Mouse (Mus musculus): Measurements from ENCODE around the gene Cct5. TPM values are rescaled to one million over a fixed set of nuclear protein-coding genes. Genes with fewer than 3 reads are reported as not detected.

Cct5 gene
- polyA plus RNA-seq (2015; fragmentation: Nextera tagmentation; extraction: Ambion mirVana) = 473 and 502 TPM in 2 replicates

- H3K27me3 ChIP-seq (replicated peaks) = no peaks in the 10 kb centered on the region
- H3K36me3 ChIP-seq = peaks cover 7% of the 10 kb centered on the region; the same call in 1 of the 2 replicates
- peak within 1 kb of the TSS; percentile 93 for H3K4me2 ChIP-seq
- ATAC-seq (ENCODE audit: low FRiP score) = peak; percentile 93
- under 1% methylated on average over 63 of the region's 63 CpGs for WGBS
- H3K4me1 ChIP-seq = peaks cover 39% of the 10 kb centered on the region
- peak within 1 kb of the TSS; percentile 78 for H3K4me3 ChIP-seq (replicated peaks)
- peak within 1 kb of the TSS; percentile 73 for H3K9ac ChIP-seq (replicated peaks)
- H3K27ac ChIP-seq (replicated peaks) = peak within 1 kb of the TSS; percentile 92
- no peaks in the 10 kb centered on the region for H3K9me3 ChIP-seq (replicated peaks)
These were observed at the start of gene Cct5, which contains the start of gene Fam173b for GRCm38 (mm10) chr15:31601646-31602374. Cct5 (minus strand) TSS chr15:31601804. Fam173b (plus strand) TSS chr15:31601852.

DNA sequence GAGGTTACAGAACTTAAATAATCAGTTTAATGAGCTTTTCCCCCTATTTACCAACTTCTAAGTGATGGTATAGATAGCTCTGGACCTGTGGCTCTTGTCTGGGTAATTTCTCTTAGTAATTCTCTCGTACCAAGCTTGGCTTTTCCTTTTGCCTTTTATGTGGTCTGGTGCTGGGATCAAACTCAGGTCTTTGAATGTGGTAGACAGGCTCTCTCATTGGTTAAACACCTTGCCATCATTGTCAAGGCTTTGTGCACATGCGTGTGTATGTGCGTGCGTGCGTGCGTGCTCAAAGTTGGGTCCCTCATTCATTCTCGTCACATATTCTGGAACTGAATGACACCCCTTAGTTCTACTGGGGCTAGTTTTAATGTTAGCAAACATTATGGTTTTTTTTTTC is 49.2 kb upstream of the Cct5 start:
- no peaks in the 10 kb centered on the region for H3K4me1 ChIP-seq
- no peak overlapping the region for H3K4me2 ChIP-seq
- H3K9me3 ChIP-seq (replicated peaks) = no peaks in the 10 kb centered on the region
- ATAC-seq (ENCODE audit: low FRiP score) = no peak
- H3K9ac ChIP-seq (replicated peaks) = no peak overlapping the region
- no peak overlapping the region for H3K27ac ChIP-seq (replicated peaks)
- H3K4me3 ChIP-seq (replicated peaks) = no peak overlapping the region
- no peaks in the 10 kb centered on the region for H3K27me3 ChIP-seq (replicated peaks)
- no peaks in the 10 kb centered on the region for H3K36me3 ChIP-seq
- 91% methylated on average over 7 of the region's 7 CpGs for WGBS

GRCm38 (mm10) chr15:31649691-31650090 is 48.1 kb upstream of the Cct5 start:
- Histone ChIP-seq H3K4me2 (no peak overlapping the region), H3K36me3 (no peaks in the 10 kb centered on the region), H3K9ac (replicated peaks) (no peak overlapping the region), H3K4me3 (replicated peaks) (no peak overlapping the region), H3K9me3 (replicated peaks) (no peaks in the 10 kb centered on the region), H3K27me3 (replicated peaks) (no peaks in the 10 kb centered on the region), H3K4me1 (no peaks in the 10 kb centered on the region), H3K27ac (replicated peaks) (no peak overlapping the region)
- 90% methylated on average over 12 of the region's 12 CpGs for WGBS
- no peak for ATAC-seq (ENCODE audit: low FRiP score)

DNA sequence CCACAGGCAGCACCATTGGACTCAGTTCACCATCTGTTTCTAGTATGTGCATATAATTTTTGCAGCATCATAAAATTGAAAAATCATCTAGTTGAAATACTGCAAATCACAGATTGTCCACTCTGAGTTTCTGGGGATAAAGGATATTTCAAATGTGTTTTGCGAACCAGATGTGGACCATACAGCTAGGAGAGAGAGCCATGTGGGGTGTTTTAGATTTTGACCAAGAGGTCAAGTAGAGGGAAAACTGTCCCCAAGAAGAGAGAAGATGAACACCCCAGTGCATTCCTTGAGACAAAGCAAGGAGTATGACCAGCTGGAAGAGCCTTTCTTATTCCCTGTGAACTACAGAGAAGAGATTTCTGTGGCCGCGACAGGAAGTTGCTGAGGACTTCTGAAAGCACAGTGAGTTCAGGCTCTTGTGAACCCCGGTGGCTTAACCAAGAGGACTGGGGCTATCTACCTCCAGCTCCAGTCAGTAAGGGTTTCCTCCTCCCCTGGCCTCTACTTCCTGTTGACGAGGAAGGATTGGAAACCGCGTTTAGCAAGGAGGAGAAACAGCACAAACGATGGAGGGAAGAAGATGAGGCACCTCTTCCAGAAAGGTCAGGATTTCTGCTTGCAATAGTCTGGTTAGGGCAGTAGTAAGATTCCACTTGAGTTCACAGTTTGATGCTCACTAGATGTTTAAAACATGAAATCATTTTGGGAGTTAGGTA is 46.4 kb upstream of the Cct5 start:
- H3K4me2 ChIP-seq = no peak overlapping the region
- no peak for ATAC-seq (ENCODE audit: low FRiP score)
- H3K9ac ChIP-seq (replicated peaks) = no peak overlapping the region
- no peak overlapping the region for H3K27ac ChIP-seq (replicated peaks)
- H3K36me3 ChIP-seq = no peaks in the 10 kb centered on the region
- H3K4me3 ChIP-seq (replicated peaks) = no peak overlapping the region
- no peaks in the 10 kb centered on the region for H3K9me3 ChIP-seq (replicated peaks)
- no peaks in the 10 kb centered on the region for H3K4me1 ChIP-seq
- 87% methylated on average over 8 of the region's 8 CpGs for WGBS
- H3K27me3 ChIP-seq (replicated peaks) = no peaks in the 10 kb centered on the region

DNA sequence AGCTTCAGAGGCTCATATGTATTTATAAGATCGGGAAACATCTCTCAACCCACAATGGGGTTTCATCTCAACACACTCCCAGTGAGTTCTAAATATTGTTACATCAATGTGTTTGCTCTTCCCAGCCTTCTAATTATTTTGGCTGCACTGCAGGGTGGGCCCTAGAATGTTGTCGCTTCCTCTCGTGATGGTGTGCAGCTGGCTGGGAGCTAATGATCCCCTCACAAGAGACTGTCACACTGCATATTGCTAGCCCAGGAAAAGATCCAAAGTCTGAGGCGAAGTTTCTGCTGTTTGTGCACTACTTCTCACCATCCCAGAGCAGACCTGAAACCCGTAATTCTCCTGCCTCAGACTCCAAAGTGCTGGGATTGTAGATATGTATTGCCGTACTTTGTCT is 45.6 kb upstream of the Cct5 start:
- Histone ChIP-seq H3K9ac (replicated peaks) (no peak overlapping the region), H3K27ac (replicated peaks) (no peak overlapping the region), H3K4me1 (no peaks in the 10 kb centered on the region), H3K4me2 (no peak overlapping the region), H3K36me3 (no peaks in the 10 kb centered on the region), H3K4me3 (replicated peaks) (no peak overlapping the region), H3K27me3 (replicated peaks) (no peaks in the 10 kb centered on the region), H3K9me3 (replicated peaks) (no peaks in the 10 kb centered on the region)
- 82% methylated on average over 6 of the region's 6 CpGs for WGBS
- ATAC-seq (ENCODE audit: low FRiP score) = no peak

DNA sequence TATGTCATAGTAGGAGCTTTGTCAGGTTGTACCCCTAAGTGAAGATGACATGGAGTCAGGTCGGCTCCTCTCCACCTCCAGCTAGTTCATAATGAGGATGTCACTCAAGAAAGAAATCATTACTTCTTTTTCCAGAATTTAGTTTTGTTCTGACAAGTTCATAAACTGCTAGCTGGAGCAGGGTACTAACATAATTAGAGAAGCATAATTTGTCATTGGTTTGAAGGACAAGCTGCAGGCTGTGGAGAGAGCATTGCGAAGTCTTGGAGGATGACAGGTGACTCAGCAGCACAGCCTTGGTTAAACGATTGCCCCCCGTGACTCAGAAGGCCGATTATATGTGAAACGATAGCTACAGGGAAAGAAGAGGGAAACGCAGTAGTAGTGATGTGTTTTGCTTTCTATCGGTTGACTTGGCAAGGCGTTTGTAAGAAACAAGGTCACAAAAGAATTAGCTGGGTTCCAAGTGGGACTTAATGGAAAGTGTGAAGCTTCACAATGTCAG is 34.5 kb upstream of the Cct5 start:
- Histone ChIP-seq H3K27ac (replicated peaks) (no peak overlapping the region), H3K36me3 (no peaks in the 10 kb centered on the region), H3K9ac (replicated peaks) (no peak overlapping the region), H3K4me2 (no peak overlapping the region), H3K4me3 (replicated peaks) (no peak overlapping the region), H3K9me3 (replicated peaks) (no peaks in the 10 kb centered on the region), H3K4me1 (peaks cover 3% of the 10 kb centered on the region; the same call in 1 of the 2 replicates), H3K27me3 (replicated peaks) (no peaks in the 10 kb centered on the region)
- 91% methylated on average over 9 of the region's 9 CpGs for WGBS
- no peak for ATAC-seq (ENCODE audit: low FRiP score)

GRCm38 (mm10) chr15:31634582-31634981 is 33.0 kb upstream of the Cct5 start:
- peaks cover 3% of the 10 kb centered on the region; the same call in 1 of the 2 replicates for H3K4me1 ChIP-seq
- 80% methylated on average over 6 of the region's 6 CpGs for WGBS
- H3K27me3 ChIP-seq (replicated peaks) = no peaks in the 10 kb centered on the region
- ATAC-seq (ENCODE audit: low FRiP score) = no peak
- H3K4me2 ChIP-seq = no peak overlapping the region
- no peak overlapping the region for H3K27ac ChIP-seq (replicated peaks)
- H3K36me3 ChIP-seq = no peaks in the 10 kb centered on the region
- H3K9me3 ChIP-seq (replicated peaks) = no peaks in the 10 kb centered on the region
- no peak overlapping the region for H3K4me3 ChIP-seq (replicated peaks)
- no peak overlapping the region for H3K9ac ChIP-seq (replicated peaks)

DNA sequence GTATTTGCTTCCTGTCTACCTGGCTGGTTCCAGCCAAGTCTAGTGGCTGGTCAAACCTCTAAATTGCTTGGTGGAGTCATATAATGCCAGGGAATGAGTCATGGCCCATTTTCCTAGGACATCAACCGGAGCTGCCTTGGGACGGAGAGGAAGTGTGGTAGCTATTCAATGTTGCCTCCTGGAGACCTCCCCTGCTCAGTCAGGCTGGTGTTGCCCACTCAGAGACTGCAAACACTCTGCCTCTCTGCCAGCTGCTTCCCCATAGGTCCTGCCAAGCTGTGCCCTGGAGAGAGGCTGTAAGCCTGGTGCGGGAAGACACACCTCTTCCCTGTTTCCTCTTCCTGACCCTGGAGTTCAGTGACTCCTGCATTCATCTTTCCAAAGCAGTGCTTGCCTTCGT is 30.9 kb upstream of the Cct5 start:
- H3K27ac ChIP-seq (replicated peaks) = no peak overlapping the region
- no peak overlapping the region for H3K9ac ChIP-seq (replicated peaks)
- no peak overlapping the region for H3K4me2 ChIP-seq
- no peak for ATAC-seq (ENCODE audit: low FRiP score)
- 87% methylated on average over 4 of the region's 4 CpGs for WGBS
- no peaks in the 10 kb centered on the region for H3K36me3 ChIP-seq
- peaks cover 13% of the 10 kb centered on the region for H3K4me1 ChIP-seq
- no peak overlapping the region for H3K4me3 ChIP-seq (replicated peaks)
- H3K9me3 ChIP-seq (replicated peaks) = no peaks in the 10 kb centered on the region
- no peaks in the 10 kb centered on the region for H3K27me3 ChIP-seq (replicated peaks)

DNA sequence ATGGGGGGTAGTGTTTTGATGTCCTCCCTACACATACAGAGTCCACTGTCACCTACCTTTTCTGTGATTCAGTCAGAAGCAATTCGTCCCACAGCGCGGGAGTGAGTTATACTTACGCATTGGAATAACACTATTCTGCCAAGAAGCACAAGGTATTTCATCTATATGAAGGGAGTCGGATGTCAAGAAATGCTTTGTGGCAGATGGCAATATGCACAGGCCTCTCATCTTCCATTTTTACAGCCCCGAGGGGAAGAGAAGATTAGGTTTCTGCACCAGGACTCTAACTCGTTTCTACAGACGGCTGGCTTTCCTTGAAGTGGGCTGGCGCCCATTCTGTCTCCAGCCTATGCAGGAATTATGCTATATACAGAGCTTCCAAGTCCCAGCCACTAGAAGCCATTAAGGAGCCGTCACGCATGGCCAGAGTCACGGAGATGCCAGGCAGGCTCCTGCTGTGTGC is 29.8 kb upstream of the Cct5 start:
- H3K4me2 ChIP-seq = no peak overlapping the region
- ATAC-seq (ENCODE audit: low FRiP score) = peak; percentile 33; the same call in 1 of the 2 replicates

GRCm38 (mm10) chr15:31629556-31629955 is 28.0 kb upstream of the Cct5 start:
- no peak overlapping the region for H3K27ac ChIP-seq (replicated peaks)
- no peaks in the 10 kb centered on the region for H3K9me3 ChIP-seq (replicated peaks)
- no peaks in the 10 kb centered on the region for H3K36me3 ChIP-seq
- peaks cover 13% of the 10 kb centered on the region for H3K4me1 ChIP-seq
- H3K27me3 ChIP-seq (replicated peaks) = no peaks in the 10 kb centered on the region
- no peak overlapping the region for H3K4me2 ChIP-seq
- WGBS = 87% methylated on average over 3 of the region's 3 CpGs
- H3K4me3 ChIP-seq (replicated peaks) = no peak overlapping the region
- H3K9ac ChIP-seq (replicated peaks) = no peak overlapping the region
- ATAC-seq (ENCODE audit: low FRiP score) = no peak

More for the DNA sequence above, 29.8 kb upstream of the Cct5 start:
- no peaks in the 10 kb centered on the region for H3K27me3 ChIP-seq (replicated peaks)
- no peaks in the 10 kb centered on the region for H3K36me3 ChIP-seq
- WGBS = 60% methylated on average over 12 of the region's 12 CpGs
- H3K27ac ChIP-seq (replicated peaks) = no peak overlapping the region
- no peaks in the 10 kb centered on the region for H3K9me3 ChIP-seq (replicated peaks)
- peaks cover 13% of the 10 kb centered on the region for H3K4me1 ChIP-seq
- no peak overlapping the region for H3K4me3 ChIP-seq (replicated peaks)
- no peak overlapping the region for H3K9ac ChIP-seq (replicated peaks)

GRCm38 (mm10) chr15:31628180-31628579 is 26.6 kb upstream of the Cct5 start:
- 63% methylated on average over 10 of the region's 10 CpGs for WGBS
- Histone ChIP-seq H3K4me1 (peaks cover 13% of the 10 kb centered on the region), H3K4me3 (replicated peaks) (no peak overlapping the region), H3K9ac (replicated peaks) (no peak overlapping the region), H3K27me3 (replicated peaks) (no peaks in the 10 kb centered on the region), H3K36me3 (no peaks in the 10 kb centered on the region), H3K9me3 (replicated peaks) (no peaks in the 10 kb centered on the region), H3K27ac (replicated peaks) (no peak overlapping the region), H3K4me2 (no peak overlapping the region)
- ATAC-seq (ENCODE audit: low FRiP score) = no peak
